Mouse (Mus musculus): ENCODE data around the gene Fam131c.

The Fam131c gene

DNA sequence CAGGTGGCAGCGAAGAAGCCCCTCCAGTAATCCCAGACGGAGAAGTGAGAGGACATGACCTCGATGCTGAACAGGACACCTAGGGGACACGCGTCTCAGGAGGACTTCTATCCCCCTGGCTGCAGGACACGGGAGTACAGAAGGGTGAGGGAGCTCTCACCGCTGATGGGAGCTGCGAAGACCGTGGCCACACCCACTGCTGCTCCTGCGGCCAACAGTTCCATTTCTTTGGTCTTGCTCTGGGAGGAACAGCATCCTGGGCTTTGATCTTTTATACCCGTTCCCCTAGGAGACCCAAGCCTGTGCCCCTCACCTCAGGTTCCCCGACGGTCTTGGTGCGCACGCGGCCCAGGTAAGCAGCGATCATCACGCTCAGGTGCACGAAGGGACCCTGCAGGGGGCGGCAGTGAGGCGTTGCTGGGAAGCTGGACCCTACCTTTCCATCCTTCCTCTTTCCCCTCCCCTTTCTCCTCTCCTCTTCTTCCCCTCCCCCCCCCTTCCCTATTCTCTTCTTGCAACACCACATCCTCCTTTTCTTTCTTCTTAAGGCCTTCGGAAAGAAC is 43.5 kb downstream of the Fam131c start:
- no peak for DNase-seq (ENCODE audit: low spot score)

DNA sequence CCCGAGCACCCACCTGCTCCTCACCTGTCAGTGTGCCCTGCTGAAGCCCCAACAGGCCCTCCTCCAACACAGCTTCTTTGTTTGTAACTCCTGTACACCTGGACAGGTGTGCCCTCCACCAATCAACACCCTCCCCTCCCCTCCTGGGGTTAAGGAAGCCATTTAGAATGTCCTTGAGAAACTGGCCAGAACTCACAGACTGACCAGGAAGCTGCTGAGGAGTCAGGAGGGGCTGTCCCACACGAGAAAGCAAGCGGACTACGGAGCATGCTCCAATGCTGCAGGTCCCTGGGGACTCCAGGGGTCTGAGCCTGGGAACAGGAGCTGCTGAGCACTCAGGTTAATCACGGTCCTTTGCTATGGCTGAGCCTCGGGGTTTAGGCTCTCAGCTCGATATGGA is 47.9 kb downstream of the Fam131c start, which contains the start of gene Clcnkb:
Gene Clcnkb, minus strand, starts transcription at position 91 of the 400 bp plus-strand sequence.
- no peak for DNase-seq (ENCODE audit: low spot score)

DNA sequence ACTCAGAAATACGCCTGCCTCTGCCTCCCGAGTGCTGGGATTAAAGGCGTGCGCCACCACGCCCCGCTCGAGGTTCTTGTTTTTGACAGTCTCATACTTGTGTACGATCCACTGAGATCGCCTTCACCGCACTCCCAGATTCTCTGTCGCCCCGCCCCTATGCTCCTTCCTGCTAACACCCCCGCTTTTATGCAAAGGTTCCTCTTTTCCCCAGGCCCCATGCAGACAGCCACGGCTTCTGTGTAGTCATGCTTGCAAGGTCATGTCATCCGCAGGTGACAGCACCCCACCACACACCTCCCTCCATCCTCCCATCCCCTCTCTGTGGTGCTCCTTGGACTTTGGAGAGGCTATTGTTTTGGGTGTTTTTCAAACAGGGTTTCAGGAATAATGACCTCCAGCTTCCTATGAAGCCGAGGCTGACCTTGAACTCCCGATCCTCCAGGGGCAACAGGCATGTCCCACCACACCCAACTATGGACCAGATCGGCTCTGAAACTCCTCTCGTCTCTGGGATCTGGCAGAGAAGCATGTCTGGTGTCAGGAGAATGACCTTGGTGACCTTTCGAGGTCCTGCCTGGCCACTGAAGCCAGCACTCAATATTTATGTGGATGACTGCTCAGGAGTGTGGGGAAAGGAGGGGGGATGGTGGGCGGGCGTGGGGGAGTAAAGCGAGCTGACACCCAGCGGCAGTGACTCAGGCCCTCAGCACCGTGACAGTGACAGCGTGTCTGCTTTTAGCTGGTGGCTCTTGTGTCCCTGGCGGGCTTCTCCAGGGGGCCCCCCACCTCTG is 51.6 kb downstream of the Fam131c start:
- DNase-seq (ENCODE audit: low spot score) = no peak

DNA sequence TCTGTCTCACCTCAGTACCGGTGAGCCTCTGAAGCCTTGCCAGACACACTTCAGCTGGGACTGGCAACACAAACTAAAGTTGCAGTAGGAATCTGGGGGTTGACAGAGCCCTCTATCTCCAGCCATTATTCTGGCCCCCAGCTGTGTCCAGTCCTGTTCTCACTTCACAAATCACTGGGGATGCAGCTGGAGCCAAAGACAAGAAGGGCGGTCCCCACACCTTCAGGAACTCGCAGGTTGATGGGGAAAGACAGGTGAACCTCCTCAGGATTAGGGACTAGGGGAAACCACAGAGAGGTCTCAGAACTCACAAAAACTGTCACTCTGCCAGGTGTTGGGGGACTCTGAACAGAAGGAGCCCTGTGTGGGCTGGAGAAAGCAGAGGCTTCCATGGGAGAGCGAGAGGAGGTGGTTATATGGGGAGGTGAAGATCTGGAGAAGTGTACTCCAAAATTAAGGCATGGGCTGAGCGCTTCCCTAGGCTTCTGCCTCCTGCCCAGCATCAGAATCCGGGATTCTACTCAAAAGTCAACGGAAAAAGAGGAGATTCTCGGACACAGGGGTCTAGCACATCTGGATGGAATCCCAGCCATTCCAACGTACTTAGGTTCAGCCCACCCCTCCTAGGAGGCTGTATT is 52.3 kb downstream of the Fam131c start, which contains the start of gene Hspb7:
Gene Hspb7, plus strand, starts transcription at position 588 of the 638 bp plus-strand sequence.
- DNase-seq (ENCODE audit: low spot score) = no peak

DNA sequence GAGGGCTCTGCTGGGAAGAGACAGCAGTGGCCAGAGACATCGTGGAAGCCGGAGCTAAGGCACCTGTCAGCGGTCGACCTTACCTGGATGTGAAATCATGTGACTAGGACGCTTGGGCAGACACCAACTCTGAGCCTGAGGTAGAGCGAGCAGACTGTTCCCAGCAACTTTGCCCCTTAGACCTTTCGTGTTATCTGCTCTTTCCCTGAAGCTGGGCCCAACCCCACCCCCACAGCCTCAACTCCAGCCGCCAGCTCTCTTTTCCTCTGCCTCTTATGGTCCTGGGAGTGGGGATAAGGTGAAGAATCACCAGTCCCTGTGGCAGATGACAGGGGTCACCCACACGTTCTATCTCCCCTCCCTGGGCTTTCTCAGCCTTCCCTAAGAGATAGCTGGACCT is 52.9 kb downstream of the Fam131c start:
- no peak for DNase-seq (ENCODE audit: low spot score)

DNA sequence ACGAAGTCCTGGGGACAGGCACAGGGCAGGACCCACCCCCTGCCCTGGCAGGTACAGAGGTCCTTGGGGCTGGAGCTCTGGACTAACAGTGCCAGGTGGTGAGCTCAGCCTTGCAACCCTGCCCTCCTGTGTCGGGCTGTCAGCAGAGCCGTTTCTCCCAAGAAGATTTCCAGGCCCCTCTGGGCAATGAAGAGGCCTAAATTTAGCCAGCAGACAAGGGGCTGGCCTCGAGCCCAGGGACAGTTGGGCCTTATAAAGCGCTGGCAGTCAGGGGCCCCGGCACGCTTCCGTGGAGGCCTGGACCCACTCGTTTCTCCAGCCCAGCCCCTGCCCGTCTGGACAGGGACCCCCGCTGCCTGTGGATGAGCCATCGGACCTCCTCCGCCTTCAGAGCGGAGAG is 53.4 kb downstream of the Fam131c start:
- DNase-seq (ENCODE audit: low spot score) = peak; percentile 77

DNA sequence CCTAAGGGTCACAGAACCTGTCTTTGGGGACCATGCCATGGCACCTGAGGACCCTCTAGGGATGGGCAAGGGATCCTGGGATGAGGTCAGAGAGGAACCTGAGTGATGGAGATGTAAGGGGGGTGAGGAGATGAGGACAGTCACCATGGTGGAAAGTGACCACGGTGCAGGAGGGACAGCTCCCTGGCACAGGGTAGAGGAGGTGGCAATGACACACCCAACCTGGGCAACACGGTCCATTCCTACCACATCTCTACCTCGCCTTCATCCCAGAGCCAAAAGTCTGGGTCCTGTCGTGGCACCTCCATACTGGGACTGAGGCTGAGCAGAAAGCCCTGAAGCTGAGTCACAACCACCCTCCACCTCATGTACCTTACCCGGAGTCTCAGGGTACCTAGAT is 54.8 kb downstream of the Fam131c start:
- no peak for DNase-seq (ENCODE audit: low spot score)

DNA sequence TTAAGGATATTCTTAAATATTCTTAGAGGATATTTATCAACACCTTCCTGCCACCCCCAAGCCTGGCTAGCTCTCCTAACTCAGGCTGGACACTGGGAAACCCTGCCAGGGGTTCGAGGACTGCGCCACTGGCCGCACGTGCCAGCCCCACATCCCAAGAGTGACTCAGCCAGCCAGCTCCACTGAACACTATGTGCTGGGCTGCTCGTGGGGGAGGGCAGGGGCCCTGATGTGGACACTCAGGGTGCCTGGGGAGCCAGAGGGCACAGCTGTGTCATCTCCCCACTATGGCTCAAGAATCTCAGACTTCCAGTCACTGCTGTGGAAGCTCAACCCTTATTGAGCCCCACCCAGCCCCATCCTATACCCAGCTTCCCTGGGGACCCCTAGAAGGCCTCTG is 55.3 kb downstream of the Fam131c start:
- no peak for DNase-seq (ENCODE audit: low spot score)

DNA sequence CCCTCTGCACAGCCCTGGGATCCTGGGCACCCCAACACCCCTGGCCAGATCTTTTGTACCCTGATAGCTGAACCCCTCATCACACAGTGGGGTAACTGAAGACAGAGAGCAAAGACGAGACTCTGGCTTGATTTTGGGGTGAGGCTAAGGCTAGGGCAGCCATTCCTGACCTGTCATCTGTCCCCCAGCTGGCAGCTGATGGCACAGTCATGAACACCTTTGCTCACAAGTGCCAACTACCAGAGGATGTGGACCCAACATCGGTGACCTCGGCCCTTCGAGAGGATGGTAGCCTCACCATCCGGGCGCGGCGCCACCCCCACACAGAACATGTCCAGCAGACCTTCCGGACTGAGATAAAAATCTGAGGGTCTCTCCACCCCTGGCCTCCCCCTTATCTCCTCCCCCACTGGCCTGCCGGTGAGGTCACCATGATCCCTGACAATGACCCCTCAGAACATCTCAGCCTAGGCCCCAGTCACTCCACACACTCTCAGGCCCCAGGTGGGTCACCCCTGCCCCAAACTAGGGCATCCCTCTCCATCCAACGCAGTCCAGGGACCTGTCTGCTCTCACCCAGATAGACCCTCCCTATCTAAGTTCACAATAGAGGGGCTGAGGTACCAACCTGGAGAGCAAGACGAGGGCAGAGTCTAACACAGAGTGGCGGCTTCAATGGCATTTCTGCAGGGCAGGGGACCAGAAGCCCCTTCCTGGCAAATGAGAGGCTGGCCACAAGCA is 55.8 kb downstream of the Fam131c start:
- DNase-seq (ENCODE audit: low spot score) = no peak

DNA sequence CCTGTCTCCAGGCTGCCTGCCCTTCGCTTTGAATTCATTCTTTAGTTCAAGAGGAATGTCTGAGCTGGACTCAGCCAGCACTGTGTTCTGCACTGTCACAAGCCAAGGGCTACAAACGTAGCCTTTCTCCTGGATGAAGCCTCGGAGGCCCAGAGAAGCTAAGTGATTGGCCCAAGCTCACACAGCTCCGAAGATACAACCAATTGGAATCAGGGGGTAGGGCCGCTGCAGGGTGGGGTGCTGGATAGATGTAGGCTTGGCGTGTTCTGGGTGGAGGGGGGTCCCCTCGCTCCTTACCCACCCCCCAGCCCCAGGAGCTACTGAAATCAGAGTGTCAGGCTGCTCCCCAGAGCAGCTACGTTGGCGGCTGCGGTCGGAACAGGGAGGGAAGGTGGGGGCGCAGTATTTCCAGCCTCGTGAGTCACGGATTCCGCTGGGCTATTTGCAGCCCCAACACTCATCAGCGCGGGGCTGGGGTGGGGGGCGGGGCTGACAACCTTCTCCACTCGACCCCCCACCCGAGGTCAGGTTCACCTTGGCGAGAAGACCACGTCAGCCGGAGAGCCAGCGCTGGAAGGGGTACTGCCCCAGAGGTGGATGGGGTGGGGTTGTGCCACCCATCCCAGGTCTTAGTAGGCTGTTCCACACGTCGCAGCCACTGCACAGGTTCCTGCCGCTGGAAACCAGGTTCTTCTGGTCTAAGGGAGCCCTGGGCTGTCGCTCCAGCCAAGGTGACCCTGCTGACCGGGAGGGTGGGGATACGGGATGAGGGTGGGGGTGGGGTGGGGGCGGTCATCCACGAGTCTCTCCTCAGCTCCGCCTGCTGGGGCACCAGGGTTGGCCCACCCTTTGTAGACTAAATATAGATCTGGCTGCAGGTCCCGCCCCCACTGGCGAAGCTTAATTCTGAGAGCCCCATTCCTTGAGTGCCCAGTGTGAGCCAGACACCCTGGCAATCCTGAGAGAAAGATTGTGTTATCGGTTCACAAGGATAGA is 57.8 kb downstream of the Fam131c start:
- no peak for DNase-seq (ENCODE audit: low spot score)

DNA sequence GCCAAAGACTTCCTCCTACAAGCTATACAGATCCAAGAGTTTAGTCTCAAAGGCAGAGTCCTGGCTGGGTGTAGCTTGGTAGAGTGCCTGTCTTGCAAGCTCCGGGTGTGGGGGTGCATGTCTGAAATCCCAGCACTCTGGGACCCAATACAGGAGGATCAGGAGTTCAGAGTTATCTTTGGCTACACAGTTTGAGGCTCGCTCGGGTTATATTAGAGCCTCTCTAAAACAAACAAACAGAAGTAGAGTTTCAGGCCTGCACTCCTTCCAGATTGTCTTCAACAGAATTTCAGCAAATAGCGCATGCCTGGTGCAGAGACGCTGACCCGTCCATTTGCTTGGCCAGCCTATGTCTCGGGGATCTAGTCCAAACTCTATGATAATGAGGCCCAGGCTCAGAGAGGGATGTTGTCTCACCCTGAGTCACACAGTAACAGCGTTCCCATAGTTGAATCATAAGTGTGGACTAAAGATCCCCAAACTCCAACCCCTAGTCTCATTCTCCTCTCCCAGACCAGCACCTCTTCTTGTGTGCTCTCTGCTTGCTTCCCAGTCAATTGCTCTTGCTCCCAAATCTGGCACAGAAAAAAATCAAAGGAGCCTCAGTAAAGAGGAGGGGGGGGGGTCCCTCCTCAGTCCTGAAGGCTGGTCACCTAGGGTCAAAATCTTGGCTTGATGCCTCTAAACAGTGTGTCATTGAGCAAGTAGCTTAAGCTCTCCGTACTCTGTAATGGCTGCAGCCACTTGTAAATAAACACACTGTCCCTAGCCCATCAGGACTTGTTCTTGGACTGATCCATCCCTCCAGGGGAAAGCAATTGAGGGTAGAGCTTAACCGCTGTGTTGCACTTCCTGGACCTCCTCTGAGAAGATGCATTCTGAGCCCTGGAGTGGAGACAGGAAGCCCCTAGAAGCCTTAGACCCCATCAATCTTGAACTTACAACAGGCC is 59.1 kb downstream of the Fam131c start:
- no peak for DNase-seq (ENCODE audit: low spot score)

DNA sequence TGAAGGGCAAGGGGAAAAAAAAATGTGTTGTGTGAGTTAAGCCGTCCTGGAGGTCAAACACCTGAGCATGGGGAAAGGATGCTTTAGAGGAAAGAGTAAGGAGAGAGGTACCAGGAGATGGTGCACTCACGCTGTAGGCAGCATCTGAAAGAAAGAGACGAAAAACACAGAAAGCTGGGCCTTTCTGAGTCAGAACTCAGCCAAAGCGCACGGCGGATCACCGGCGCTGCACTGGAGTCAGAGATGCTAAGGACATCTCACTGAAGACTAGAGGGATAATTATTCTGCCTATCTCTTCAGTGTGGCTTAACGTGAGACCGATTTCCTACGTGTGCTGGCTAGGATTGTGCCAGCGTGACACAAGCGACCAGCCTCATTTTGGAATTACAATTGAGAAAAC is 59.9 kb downstream of the Fam131c start:
- DNase-seq (ENCODE audit: low spot score) = no peak

DNA sequence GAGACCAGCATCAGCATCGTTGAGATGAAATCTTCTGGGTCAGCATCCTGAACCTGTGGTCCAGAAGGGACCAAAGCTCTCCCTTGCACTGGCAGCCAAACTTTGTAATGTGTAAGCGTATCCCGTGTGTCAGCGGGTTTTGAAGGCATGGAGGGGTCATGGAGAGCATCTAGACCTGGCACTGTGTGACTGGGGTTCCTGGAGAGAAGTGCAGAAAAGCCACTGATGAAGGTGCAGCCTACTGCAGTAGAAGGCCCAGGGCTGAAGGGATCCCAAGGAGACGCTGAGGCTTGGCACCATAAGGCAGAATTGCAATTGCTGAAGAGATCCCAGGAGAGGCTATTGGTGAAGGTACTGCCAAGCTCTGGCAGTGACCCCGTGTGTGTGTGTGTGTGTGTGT is 61.4 kb downstream of the Fam131c start:
- no peak for DNase-seq (ENCODE audit: low spot score)

DNA sequence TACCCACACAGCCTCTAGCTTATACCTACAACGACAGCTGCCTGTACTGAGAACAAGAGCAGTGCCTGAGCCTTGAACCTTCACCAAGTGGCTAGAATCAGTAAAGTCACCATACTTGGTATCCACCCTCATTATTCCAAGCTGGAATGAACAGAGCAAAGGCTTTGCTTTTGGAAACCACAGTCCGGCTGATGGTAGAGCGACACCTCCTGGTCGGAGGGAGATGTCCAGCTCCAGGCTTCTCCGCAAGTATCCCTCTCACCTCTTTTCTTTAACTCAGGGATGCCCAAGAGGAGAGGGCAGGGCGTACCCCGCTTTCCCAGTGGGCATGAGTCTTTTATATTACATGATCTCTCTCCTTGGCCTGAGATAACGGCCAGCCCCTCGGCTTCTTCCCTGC is 61.8 kb downstream of the Fam131c start:
- no peak for DNase-seq (ENCODE audit: low spot score)

DNA sequence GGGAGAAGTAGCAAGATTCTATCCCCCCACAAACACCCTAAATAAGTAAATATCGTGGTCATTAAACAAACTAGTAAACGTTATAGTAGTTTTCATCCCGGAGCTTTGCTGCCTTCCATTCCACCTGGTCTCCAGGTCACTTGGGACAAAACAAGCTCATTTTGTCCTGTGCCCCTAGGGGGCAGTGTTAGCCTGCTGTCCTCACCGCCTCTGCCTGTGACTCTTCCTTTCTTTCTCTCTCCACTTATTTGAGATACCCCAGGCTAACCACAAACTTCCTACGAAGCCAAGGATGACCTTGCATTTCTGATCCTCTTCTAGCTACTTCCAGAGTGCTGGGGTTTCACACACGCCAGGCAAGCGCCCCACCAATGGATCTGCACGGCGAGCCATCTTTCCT is 63.0 kb downstream of the Fam131c start:
- DNase-seq (ENCODE audit: low spot score) = peak; percentile 81

DNA sequence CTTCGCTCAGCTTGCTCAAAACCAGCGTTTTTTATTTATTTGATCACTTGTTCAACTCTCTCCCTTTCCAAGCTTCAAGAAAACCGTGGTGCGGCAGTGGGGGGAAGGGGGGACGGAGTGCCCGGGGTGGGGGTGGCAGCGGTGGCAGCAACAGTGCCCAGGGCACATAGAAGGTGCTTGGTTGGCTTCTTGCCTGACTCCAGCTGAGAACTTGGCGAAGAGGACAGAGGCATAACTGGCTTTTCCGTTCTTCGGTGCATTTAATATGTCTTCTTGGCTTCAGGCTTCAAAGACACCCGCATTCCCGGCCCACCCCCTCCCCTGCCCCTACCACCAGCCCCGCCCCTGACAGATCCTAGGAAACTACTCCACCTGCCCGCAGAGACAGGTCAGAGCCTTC is 64.6 kb downstream of the Fam131c start:
- DNase-seq (ENCODE audit: low spot score) = no peak

DNA sequence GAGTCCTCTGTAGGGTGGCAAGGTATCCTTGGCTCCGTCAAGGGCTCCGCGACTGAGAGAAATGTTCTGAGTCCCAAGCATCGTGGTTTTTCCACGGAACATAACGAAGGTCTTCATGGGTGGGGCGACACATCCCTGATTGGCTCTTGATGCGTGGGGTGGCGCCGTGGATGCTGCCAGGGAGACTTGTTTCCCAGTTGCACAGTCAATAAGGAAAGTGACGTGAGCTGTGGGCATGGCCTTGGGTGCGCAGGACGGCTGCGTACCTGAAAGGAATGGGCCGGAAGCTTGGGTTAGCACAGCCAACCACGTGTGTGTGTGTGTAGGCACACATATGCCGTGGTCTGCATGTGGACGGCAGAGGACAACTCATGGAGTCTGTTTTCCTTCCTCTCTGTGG is 65.2 kb downstream of the Fam131c start:
- DNase-seq (ENCODE audit: low spot score) = no peak
